Mouse (Mus musculus) liver, adult (tissue): ENCODE measurements around the gene Mrps7.

Source experiments
- GATA4 ChIP-seq: IDR thresholded peaks from 2 replicates; pipeline ENCODE4 v1.6.1; 2014; ENCODE audit warnings: mild to moderate bottlenecking, low read length; ENCODE audit not compliant: insufficient replicate concordance

Gene Mrps7

DNA sequence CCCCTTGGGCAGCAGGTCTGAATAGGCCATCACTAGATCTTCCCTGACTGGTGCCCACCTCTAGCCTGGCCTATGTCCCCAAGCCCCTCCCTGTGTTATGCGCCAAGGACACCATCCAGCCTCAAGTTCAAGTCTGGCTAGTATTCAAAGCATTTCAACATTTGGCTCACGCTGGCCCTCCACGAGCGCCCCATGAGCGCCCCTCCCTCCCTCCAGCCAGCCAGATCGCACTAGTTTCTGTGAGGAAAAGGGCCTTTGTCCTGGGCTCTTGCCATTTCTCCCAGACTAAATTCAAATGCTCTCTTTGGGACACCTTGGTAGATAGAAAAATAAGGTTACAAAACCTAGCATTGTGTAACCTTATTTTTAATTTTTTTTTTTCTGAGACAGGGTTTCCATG lies 12.2 kb downstream of the Mrps7 start:
- TF ChIP-seq GATA4: no peak

- no peak for TF ChIP-seq GATA4
Measured at GRCm38 (mm10) chr11:115616371-115616770, 12.6 kb downstream of the Mrps7 start.

DNA sequence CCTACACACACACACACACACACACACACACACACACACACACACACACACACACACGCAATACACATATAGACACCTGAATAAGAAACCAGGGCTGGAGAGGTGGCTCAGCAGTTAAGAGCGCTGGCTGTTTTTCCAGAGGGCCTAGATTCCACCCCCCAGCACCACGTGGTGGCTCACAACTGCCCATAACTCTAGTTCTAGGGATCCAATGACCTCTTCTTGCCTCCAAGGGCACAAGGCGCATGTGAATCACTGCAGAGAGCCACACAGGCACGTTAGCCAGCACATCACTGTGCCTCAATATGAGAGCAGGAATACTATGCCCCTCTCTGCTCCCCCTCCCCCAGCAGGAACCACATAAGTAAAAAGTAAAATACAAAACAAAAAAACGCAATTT lies 13.2 kb downstream of the Mrps7 start:
- no peak for TF ChIP-seq GATA4

DNA sequence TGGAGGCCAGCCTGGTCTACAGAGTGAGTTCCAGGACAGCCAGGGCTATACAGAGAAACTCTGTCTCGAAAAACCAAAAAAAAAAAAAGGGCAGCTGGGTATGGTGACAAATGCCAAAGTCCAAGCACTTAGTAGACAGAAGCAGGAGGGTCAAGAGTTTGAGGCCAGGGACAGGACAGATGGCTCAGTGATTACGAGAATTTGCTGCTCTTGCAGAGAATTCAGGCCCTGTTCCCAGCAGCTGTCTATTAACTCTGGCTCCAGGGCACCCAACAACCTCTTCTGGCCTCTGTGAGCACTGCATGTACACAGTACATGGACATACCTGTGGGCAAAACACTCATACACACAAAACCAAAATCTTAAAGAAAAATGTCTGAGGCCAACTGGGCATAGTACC lies 14.3 kb downstream of the Mrps7 start:
- peak; percentile 40; the same call in 1 of the 2 replicates for TF ChIP-seq GATA4

DNA sequence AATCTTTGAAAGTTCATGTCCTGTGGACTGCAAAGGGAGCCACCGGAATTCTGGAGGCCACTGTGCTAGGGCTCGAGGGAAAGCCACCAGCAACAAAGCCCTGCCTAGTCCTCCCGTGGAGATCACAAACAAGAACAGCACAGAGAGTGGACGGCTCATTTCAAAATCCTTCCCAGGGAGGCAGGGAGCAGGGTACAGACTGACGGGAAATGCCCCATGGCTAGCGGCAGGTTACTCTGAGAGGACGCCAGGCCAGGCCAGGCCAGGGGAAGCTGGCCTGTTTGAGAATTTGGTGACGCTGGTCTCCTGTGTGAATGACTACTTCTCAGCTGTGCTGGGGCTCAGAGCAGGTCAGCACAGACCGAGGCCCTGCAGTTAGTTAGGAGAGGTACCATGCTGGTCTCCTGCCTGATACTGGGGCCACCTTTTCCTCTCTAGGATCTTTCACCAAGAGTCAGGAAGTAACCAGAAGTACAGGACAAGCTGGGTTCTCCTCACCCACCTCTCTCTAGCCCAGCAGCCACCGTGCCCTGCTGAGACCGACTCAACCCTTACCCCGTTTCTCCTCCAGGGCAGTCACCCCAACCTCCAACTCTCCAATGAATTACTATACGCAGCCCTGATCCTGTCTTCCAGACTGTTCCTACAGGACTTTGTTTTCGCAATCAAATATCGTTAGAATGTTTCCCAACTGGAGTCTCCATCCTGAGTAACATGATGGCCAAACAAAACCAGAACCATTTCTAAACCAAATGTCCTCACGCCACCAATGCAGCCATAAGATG lies 15.2 kb downstream of the Mrps7 start:
- TF ChIP-seq GATA4: no peak

DNA sequence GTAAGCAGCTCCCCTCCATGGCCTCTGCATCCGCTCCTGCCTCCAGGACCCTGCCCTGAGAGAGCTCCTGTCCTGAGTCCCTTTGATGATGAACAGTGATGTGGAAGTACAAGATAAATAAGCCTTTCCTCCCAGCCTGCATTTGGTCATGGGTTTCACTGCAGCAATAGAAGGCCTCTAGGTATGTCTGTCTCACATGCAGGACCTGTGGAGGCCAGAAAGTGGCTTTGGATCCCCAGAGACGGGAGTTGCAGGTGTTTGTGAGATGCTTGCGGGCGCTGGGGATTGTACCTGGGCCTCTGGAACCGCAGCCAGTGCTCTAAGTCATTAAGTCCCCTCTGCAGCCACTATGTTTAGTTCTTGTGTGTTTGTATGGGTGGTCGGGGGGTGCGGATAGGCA lies 16.2 kb downstream of the Mrps7 start:
- TF ChIP-seq GATA4: no peak

DNA sequence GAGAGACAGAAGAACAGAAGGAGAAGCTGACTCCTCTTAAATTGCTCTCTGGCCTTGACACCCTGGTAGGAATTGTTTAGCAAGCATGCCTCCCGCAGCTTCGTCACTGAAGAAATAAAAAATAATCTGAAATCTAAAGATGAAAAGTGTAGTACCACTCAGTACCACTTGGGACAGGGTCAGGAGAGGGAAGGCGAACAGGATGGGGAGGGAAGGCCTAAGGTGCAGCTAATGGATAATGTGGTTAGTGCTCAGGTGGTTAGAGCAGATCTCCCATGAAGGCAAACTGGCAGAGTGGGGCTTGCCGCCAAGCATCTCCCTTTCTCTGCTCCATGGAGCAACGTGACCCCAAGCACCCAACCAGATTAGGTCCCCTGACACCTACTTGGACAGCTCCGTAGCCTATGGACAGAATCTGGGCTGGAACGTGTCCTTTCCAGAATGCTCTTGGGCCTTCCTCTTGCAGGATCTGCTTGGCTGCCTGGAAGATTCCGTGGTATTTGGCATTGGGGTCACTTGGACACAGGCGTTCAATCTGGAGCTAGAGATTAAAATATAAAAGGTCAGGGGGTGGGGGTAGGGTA lies 19.9 kb downstream of the Mrps7 start:
- no peak for TF ChIP-seq GATA4

DNA sequence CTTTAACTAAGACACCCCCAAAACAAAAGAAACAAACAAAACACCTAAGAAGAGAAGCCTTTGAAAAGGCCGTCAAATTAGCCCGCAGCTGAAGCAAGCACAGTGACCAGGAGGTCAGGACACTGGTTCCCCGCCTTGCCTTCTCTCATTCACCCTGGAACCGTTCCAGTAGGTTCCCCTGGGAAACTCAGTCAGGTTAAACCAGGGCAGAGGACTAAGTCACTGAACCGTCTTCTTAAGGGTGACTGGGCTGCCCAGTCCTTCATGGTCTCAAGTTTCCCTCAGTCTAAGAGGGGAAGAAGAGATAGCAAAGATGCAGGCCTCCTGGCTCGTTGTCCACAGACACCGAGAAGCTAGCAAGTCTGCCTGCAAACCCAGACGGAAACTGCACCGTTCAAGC lies 22.2 kb downstream of the Mrps7 start:
- no peak for TF ChIP-seq GATA4

DNA sequence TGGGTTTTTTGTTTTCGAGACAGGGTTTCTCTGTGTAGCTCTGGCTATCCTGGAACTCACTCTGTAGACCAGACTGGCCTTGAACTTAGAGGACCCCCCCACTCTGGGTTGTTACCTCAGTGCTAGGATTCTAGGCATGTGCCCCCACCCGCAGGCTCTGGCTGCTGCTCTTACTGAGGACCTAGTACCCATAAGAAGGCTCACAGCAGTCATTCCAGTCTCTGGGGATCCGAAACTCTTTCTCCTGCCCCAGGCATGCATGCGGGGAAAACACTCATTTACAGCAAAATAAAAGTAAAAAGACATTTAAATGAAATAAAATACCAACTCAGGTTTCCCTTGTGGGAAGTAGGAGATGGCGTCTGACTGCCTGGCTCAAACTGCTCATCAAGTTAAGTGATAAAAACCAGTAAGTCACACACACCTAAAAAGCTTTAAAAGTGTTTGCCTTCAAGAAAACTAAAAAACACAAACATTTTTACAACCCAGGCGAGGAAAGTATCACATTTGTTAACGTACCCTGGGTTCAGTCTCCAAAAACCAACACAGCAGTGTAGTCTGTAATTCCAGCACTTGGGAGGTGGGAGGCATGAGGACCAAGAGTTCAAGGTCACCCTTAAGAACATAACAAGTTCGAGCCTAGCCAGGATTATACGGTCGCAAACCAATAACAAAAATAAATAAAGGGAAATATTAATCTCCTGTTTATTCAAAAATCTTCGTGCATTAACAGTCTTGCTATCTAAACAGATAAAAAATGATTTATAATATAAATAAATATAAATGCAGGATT lies 23.3 kb downstream of the Mrps7 start:
- no peak for TF ChIP-seq GATA4

DNA sequence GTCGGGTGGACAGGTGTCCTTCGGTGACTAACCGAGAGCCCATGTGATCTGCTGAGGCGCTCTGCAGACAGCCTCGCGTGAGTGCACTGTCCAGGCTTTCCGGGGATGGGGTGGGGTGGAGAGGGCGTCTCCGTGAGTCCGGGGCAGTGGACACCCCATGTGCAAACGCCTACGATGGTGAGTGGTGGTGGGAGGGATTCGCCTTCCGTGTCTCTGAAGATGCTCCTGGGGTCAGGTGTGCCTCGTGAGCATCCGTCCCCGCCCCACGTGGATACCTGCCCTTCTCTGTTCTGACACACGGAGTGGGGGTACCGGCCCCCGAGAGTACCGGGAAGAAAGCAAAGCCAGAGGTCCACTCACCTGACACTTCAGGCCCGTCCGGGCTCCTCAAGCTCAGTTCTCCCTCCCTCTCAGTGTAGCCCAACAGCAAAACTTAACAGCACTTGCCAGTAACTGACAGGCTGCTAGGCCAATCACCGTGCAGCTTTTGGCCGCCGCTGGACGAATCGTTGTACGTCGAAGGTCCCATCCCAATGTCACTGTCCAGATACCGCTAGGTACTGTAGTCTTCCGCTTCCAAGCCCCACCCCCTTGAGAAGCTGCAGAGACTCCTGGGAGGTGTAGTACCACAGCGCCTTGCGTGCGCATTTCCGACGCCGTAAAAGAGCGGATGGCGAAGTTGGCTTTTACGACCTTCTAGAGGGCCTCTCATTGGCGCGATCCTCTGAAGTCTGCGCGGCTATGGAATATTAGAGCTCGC lies 24.2 kb downstream of the Mrps7 start, which contains the start of gene Slc25a19:
TSS of gene Slc25a19 (minus strand) at position 591 of the 760 bp plus-strand sequence.
- TF ChIP-seq GATA4: peak; percentile 50

GRCm38 (mm10) chr11:115628465-115629101 lies 24.9 kb downstream of the Mrps7 start:
- TF ChIP-seq GATA4: no peak

- no peak for TF ChIP-seq GATA4
Measured at GRCm38 (mm10) chr11:115629734-115630531, 26.2 kb downstream of the Mrps7 start.

DNA sequence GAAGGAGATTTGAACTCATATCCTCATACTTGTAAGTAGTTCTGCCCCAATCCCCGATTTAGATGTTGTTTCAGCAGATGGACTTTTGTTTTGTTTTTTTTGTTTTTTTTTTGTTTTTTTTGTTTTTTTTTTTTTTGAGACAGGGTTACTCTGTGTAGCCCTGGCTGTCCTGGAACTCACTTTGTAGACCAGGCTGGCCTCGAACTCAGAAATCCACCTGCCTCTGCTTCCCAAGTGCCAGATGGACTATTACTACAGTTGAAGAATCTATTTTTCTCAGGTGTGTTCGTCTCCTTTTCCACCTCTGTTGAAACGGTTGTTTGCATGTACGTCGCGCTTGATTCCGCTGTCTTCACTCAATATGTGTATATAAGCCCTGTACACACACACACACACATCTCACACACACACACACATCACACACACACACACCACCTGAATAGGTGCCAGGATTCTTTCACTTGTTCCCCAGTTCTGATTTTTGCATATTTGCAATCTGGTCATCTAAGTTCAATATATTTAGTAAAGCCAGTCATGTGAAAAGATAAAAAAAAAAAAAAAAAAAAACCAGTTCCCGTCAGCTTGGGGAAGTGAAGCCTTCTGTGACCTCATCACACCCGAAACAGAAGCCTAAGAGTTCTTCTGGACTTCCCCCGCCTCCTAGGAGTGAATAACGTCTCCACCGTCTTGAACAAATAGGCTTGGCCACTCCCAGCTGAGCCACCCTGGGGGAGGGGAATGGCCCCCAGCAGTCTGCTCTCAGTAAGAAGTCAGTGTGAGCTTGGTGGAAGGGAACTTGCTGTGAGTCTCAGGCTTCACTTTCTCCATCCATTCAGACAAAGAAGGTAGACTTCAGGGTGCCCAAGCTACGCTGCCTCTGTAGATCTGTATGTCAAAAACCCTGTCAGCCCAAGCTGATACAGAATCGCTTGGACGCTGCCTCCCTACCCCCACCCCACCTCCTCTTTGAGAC lies 27.1 kb downstream of the Mrps7 start:
- TF ChIP-seq GATA4: no peak
